Mouse (Mus musculus) ES-E14 (cell line): ENCODE results near the gene Nell2. TPM values are rescaled to one million over a fixed set of nuclear protein-coding genes. Genes with fewer than 3 reads are reported as not detected.
A peak's percentile ranks its signal among the peaks of the same experiment; 100 is the strongest.

Experiments
- DNase-seq: peaks from one replicate; pipeline ENCODE4 v3.0.0-alpha.2; 2013; ENCODE audit warnings: low read depth, low spot score
- H3K27ac ChIP-seq: 2 replicates; pipeline ENCODE4 v1.5.1; 2012; ENCODE audit warnings: low read depth, mild to moderate bottlenecking, low read length, moderate library complexity, mixed read lengths; ENCODE audit not compliant: poor library complexity, insufficient read depth, severe bottlenecking
- H3K36me3 ChIP-seq: 2 replicates; pipeline ENCODE4 v1.6.1; 2012; ENCODE audit warnings: mild to moderate bottlenecking, low read length, moderate library complexity, mixed read lengths; ENCODE audit not compliant: control insufficient read depth, poor library complexity, insufficient read depth, severe bottlenecking
- H3K4me1 ChIP-seq, 2 experiments: fragments of 150-350 bp in 1 of 2; sonication (generic) in 1 of 2; 2 replicates each; pipeline ENCODE4 v1.6.1; 2012; ENCODE audit warnings: low read length in 2 of 2, mild to moderate bottlenecking in 1 of 2, mixed read lengths in 1 of 2; ENCODE audit not compliant: control insufficient read depth in 2 of 2, insufficient read depth in 2 of 2, poor library complexity in 1 of 2
- H3K4me3 ChIP-seq, 2 experiments: fragments of 150-350 bp in 1 of 2; sonication (generic) in 1 of 2; 2 replicates each; pipeline ENCODE4 v1.5.1; 2012; ENCODE audit warnings: low read length in 2 of 2, low read depth in 1 of 2, mild to moderate bottlenecking in 1 of 2, mixed read lengths in 1 of 2; ENCODE audit not compliant: insufficient read depth in 1 of 2, poor library complexity in 1 of 2, severe bottlenecking in 1 of 2
- H3K9ac ChIP-seq: 2 replicates; pipeline ENCODE4 v1.6.1; 2012; ENCODE audit warnings: low read depth, mild to moderate bottlenecking, low read length, mixed read lengths; ENCODE audit not compliant: poor library complexity, insufficient read depth, severe bottlenecking
- H3K9me3 ChIP-seq: fragments of 150-350 bp; sonication (generic); 2 replicates; pipeline ENCODE4 v1.6.1; 2012; ENCODE audit warnings: low read depth, mild to moderate bottlenecking, low read length; ENCODE audit not compliant: control insufficient read depth, insufficient read depth
- CHD2 ChIP-seq: IDR thresholded peaks from 2 replicates; pipeline ENCODE4 v1.6.1; 2014; ENCODE audit warnings: mild to moderate bottlenecking, low read depth, low read length, inconsistent platforms
- HCFC1 ChIP-seq: IDR thresholded peaks from 2 replicates; pipeline ENCODE4 v1.6.1; 2012; ENCODE audit warnings: low read length, inconsistent platforms, borderline replicate concordance; ENCODE audit not compliant: insufficient read depth
- MAFK ChIP-seq: IDR thresholded peaks from 2 replicates; pipeline ENCODE4 v1.6.1; 2014; ENCODE audit warnings: mild to moderate bottlenecking, low read depth, low read length, inconsistent platforms; ENCODE audit not compliant: insufficient read depth
- ZC3H11A ChIP-seq: IDR thresholded peaks from 2 replicates; pipeline ENCODE4 v1.6.1; 2012; ENCODE audit warnings: low read depth, mild to moderate bottlenecking, inconsistent platforms, low read length, borderline replicate concordance
- ZNF384 ChIP-seq: IDR thresholded peaks from 2 replicates; pipeline ENCODE4 v1.6.1; 2012; ENCODE audit warnings: low read depth, low read length, inconsistent platforms
- in situ Hi-C, 2 experiments: fragments of 600-800 bp; cut with MboI; formaldehyde crosslinking; loops; one replicate each; pipeline ENCODE4 v1.15.1; 2025; ENCODE audit warnings: low sequenced_read_pairs in 2 of 2, inconsistent platforms in 1 of 2; ENCODE audit not compliant: unreplicated experiment in 2 of 2
- total RNA-seq: library from RNA; depleted of rRNA; stranded (reverse); fragments of 300-350 nt; gene quantifications from 2 replicates; pipeline ENCODE4 v1.2.3, GENCODE M21; 2012

Gene Nell2
- total RNA-seq, 1 experiment, result 3.4 TPM

- no peak overlapping the region for H3K27ac ChIP-seq
- no peaks in the 10 kb centered on the region for H3K4me1 ChIP-seq
- H3K9me3 ChIP-seq, result no peaks in the 10 kb centered on the region
- DNase-seq, result no peak
- no peak overlapping the region for H3K9ac ChIP-seq
- in situ Hi-C loops, result no loop called here
- TF ChIP-seq ZC3H11A (no peak), CHD2 (no peak), HCFC1 (no peak), ZNF384 (no peak), MAFK (no peak)
- no peaks in the 10 kb centered on the region for H3K36me3 ChIP-seq
- no peak overlapping the region for H3K4me3 ChIP-seq
Observed at GRCm38 (mm10) chr15:95482002-95482401, 46.4 kb downstream of the Nell2 start.

- Histone ChIP-seq H3K4me1 (no peaks in the 10 kb centered on the region), H3K4me3 (no peak overlapping the region), H3K36me3 (no peaks in the 10 kb centered on the region), H3K9me3 (no peaks in the 10 kb centered on the region), H3K27ac (no peak overlapping the region), H3K9ac (no peak overlapping the region)
- TF ChIP-seq ZNF384, result no peak
- TF ChIP-seq ZC3H11A, result no peak
- TF ChIP-seq CHD2, result no peak
- TF ChIP-seq HCFC1, result no peak
- TF ChIP-seq MAFK, result no peak
- DNase-seq, result no peak
- in situ Hi-C loops, result no loop called here
Observed at GRCm38 (mm10) chr15:95481585-95481984, 46.8 kb downstream of the Nell2 start.

- no peak for DNase-seq
- H3K9ac ChIP-seq, result no peak overlapping the region
- H3K4me1 ChIP-seq, result no peaks in the 10 kb centered on the region
- TF ChIP-seq HCFC1 (no peak), CHD2 (no peak), ZC3H11A (no peak), ZNF384 (no peak), MAFK (no peak)
- no peak overlapping the region for H3K4me3 ChIP-seq
- no peaks in the 10 kb centered on the region for H3K9me3 ChIP-seq
- no peaks in the 10 kb centered on the region for H3K36me3 ChIP-seq
- H3K27ac ChIP-seq, result no peak overlapping the region
- in situ Hi-C loops, result no loop called here
Observed at GRCm38 (mm10) chr15:95476440-95476839, 51.9 kb downstream of the Nell2 start.

GRCm38 (mm10) chr15:95473976-95474375 lies 54.4 kb downstream of the Nell2 start:
- Histone ChIP-seq H3K4me3 (no peak overlapping the region), H3K4me1 (no peaks in the 10 kb centered on the region), H3K27ac (no peak overlapping the region), H3K9me3 (no peaks in the 10 kb centered on the region), H3K36me3 (no peaks in the 10 kb centered on the region), H3K9ac (no peak overlapping the region)
- in situ Hi-C loops, result no loop called here
- no peak for DNase-seq
- TF ChIP-seq ZNF384 (no peak), ZC3H11A (no peak), MAFK (no peak), HCFC1 (no peak), CHD2 (no peak)

GRCm38 (mm10) chr15:95467195-95467594 lies 61.2 kb downstream of the Nell2 start:
- no peak for DNase-seq
- H3K27ac ChIP-seq, result no peak overlapping the region
- H3K4me3 ChIP-seq, result no peak overlapping the region
- H3K9me3 ChIP-seq, result no peaks in the 10 kb centered on the region
- no peaks in the 10 kb centered on the region for H3K36me3 ChIP-seq
- TF ChIP-seq ZC3H11A (no peak), ZNF384 (no peak), HCFC1 (no peak), CHD2 (no peak), MAFK (peak; percentile 84)
- H3K9ac ChIP-seq, result no peak overlapping the region
- in situ Hi-C loops, result no loop called here
- no peaks in the 10 kb centered on the region for H3K4me1 ChIP-seq
